Mouse (Mus musculus) embryonic fibroblast, embryonic 13.5 days (primary cell): ENCODE data around the gene Fam120a. TPM values are rescaled to one million over a fixed set of nuclear protein-coding genes. Genes with fewer than 3 reads are reported as not detected.
A peak's percentile ranks its signal among the peaks of the same experiment; 100 is the strongest.

Experiments used
- H3K27ac ChIP-seq: 2 replicates; pipeline ENCODE4 v1.5.1; 2012; ENCODE audit warnings: low read length, control low read depth, inconsistent platforms; ENCODE audit not compliant: insufficient read depth
- H3K4me1 ChIP-seq: 2 replicates; pipeline ENCODE4 v1.6.1; 2011; ENCODE audit warnings: low read length; ENCODE audit not compliant: control insufficient read depth, insufficient read depth
- H3K4me3 ChIP-seq: 2 replicates; pipeline ENCODE4 v1.5.1; 2011; ENCODE audit warnings: mild to moderate bottlenecking, control low read depth, low read length; ENCODE audit not compliant: insufficient read depth
- CTCF ChIP-seq: IDR thresholded peaks from 2 replicates; pipeline ENCODE4 v1.5.1; 2011; ENCODE audit warnings: mild to moderate bottlenecking, control low read depth, low read length, moderate library complexity, borderline replicate concordance; ENCODE audit not compliant: insufficient read depth
- POLR2A ChIP-seq: IDR thresholded peaks from 2 replicates; pipeline ENCODE4 v1.6.1; 2011; ENCODE audit warnings: low read depth, mild to moderate bottlenecking, control low read depth, low read length, moderate library complexity
- polyA plus RNA-seq: library from polyadenylated mRNA; stranded (reverse); fragments of >200 nt; gene quantifications from 2 replicates; pipeline ENCODE4 v1.2.4, GENCODE M21; 2011; ENCODE audit warnings: low read depth; ENCODE audit not compliant: missing spikeins, insufficient read length

The Fam120a gene
- 168 and 174 TPM in 2 replicates for polyA plus RNA-seq

GRCm38 (mm10) chr13:48967956-48968749 lies at the start of gene Fam120a:
Gene Fam120a, minus strand, starts transcription at chr13:48968017.
- TF ChIP-seq CTCF (no peak), POLR2A (peak; percentile 76)
- Histone ChIP-seq H3K4me1 (no peaks in the 10 kb centered on the region; the same call in 1 of the 2 replicates), H3K27ac (peak within 1 kb of the TSS; percentile 82), H3K4me3 (peak within 1 kb of the TSS; percentile 89)

DNA sequence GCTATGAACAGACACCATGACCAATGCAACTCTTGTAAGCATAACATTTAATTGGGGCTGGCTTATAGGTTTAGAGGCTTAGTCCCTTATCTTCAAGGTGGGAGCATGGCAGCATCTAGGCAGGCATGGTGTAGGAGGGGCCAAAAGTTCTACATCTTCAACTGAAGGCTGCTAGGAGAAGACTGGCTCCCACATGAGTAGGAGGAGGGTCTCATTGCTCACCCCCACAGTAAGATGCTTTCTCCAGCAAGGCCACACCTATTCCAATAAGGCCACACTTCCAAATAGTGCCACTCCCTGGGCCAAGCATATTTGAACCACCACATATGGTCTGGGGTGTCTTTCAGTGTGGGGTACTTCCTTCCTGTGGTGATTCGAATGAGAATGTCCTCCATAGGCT lies 49.6 kb upstream of the Fam120a start:
- TF ChIP-seq CTCF (no peak), POLR2A (no peak)
- Histone ChIP-seq H3K4me3 (no peak overlapping the region), H3K27ac (no peak overlapping the region), H3K4me1 (peaks cover 3% of the 10 kb centered on the region; the same call in 1 of the 2 replicates)

GRCm38 (mm10) chr13:49016311-49016761 lies 48.5 kb upstream of the Fam120a start:
- no peak for TF ChIP-seq POLR2A
- H3K4me1 ChIP-seq: peaks cover 3% of the 10 kb centered on the region; the same call in 1 of the 2 replicates
- no peak overlapping the region for H3K4me3 ChIP-seq
- no peak overlapping the region for H3K27ac ChIP-seq

DNA sequence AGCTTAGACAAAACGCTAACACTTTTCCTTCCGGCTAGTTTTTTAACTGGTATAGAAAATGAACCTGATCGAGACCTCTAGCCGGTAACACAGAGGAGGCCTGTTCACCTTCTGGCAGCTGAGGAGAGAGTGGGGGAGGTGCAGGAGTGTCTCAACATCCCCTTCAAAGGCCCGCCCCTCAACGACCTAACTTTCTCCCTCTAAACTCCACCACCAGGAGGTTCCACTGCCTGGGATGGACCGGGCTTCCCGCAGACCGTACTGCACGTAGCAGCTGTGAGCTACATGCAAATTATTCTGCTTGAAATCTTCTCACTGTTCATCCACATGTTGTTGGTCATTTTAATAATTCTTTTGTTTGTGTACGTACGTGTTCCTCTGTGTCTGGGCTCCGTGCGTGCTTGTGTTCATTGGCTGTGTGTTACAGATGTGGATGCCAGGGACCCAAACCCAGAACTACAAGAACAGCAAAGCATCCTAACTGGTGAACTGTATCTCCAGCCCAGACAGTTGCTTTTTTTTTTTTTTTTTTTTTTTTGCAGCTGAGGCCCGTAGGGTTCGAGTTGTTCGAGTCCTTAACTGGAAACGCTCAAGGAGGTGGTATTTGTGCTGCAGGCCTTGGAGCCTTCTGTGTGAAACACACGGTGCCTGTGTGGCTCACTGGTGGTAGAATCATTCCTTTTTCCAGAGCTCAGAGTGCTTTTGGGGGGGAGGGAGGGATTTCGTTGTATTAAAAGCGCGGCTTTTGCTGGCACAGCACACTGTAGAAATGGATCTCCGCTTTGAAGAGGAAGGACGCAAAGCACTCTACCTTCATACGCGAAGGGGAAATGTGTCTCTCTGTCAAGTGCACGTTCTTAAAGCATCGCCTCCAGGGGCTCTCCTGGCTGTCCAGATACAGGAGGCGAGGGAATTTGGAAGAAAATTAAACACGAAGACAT lies 47.8 kb upstream of the Fam120a start:
- TF ChIP-seq CTCF (no peak), POLR2A (no peak)
- no peak overlapping the region for H3K27ac ChIP-seq
- no peak overlapping the region for H3K4me3 ChIP-seq
- peaks cover 3% of the 10 kb centered on the region; the same call in 1 of the 2 replicates for H3K4me1 ChIP-seq

DNA sequence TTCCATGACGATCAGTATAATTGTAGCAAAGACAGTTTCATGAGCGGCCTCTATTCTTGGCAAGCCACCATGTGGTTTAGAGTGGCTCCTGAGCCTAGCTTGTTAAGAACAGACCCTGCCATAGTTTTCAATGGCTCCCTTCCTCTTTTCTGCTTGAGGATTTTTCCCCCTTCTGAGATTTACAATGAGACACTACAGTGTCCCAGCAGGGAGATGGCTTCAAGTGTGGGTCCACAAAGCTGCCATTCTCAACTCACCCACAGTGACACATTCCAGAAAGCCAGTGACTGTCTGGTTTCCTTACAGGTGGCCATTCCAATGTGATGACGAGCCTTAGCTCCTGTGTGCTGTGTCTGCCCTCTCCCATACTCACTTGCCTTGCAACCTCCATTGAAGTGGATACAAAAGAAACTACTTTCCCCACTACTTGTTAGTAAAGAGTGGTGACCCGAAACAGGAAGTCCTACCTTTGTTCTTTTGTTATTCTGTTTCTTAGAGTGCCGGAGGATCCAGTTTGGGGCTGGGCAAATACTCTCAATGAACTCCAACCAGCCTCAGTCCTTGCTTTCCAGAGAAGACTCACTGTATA lies 45.5 kb upstream of the Fam120a start:
- TF ChIP-seq POLR2A: no peak
- no peak for TF ChIP-seq CTCF
- Histone ChIP-seq H3K27ac (no peak overlapping the region), H3K4me1 (peaks cover 3% of the 10 kb centered on the region; the same call in 1 of the 2 replicates)

GRCm38 (mm10) chr13:49001691-49002090 lies 33.9 kb upstream of the Fam120a start:
- TF ChIP-seq CTCF: no peak
- no peak for TF ChIP-seq POLR2A
- no peaks in the 10 kb centered on the region; the same call in 1 of the 2 replicates for H3K4me1 ChIP-seq
- H3K4me3 ChIP-seq: no peak overlapping the region
- H3K27ac ChIP-seq: no peak overlapping the region

More for the DNA sequence above, 45.5 kb upstream of the Fam120a start:
- H3K4me3 ChIP-seq: no peak overlapping the region

DNA sequence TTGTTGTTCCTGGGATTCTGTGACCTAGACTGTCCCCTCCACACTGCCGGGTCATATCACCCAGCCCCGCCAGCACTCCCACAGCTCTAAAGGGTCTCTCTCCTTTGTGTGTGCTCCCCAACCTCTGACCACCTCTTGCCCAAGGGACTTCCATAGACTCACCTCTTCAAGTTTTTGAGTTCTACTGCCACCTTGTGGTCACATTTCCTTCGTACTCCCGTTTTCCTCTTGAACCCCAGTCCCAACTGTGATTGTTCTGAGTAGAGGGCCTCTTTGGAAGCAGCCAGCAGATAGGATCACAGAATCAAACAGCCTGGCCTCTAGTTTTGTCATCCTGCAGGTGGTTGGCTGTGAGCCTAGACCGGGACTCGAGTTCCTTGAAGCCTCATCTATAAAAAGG lies 30.8 kb upstream of the Fam120a start:
- no peak overlapping the region for H3K27ac ChIP-seq
- TF ChIP-seq CTCF (no peak), POLR2A (no peak)
- H3K4me3 ChIP-seq: no peak overlapping the region
- H3K4me1 ChIP-seq: no peaks in the 10 kb centered on the region; the same call in 1 of the 2 replicates

DNA sequence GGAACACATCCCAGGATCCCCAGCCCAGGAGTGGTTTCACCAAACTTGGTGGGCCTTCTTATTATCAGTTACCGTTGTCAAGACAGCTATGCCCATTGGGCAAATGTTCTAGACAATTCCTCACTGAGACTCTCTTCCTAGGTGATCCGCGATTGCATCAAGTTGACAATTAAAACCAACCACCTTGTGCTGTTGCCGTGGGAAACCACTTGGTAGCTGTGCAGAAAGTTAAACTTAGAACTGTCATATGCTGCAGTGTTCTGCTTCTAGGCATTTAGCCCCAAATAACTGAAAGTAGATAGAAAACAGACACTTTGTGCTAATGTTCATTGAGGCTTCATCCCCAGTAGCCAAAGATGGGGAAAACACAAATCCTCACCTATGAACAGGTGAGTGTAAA lies 28.9 kb upstream of the Fam120a start:
- Histone ChIP-seq H3K4me3 (no peak overlapping the region), H3K27ac (no peak overlapping the region), H3K4me1 (no peaks in the 10 kb centered on the region; the same call in 1 of the 2 replicates)
- TF ChIP-seq POLR2A (no peak), CTCF (no peak)

DNA sequence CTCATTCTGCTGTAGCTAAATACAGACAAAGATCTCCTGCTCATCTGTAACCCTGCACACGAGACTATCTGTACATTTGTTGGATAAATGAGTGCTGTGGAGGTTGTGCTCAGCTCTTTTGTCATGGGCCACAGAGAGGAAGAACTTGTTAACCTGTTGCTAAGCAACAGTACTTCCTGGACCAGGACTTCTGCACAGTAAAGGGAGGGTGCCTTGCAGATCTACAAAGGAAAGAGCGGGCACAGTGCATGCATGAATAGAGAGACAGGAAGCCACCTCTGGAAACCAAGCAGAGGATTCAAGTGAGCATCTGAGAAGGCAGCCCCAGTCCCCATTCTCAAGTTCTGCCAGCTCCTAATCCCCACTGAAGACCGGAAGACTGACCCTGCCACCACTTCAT lies 27.1 kb upstream of the Fam120a start:
- no peak for TF ChIP-seq POLR2A
- no peak for TF ChIP-seq CTCF
- no peak overlapping the region for H3K4me3 ChIP-seq
- peaks cover 2% of the 10 kb centered on the region; the same call in 1 of the 2 replicates for H3K4me1 ChIP-seq
- H3K27ac ChIP-seq: no peak overlapping the region
